Mouse (Mus musculus): ENCODE measurements around the gene Zfp598.
"Not testable (repeated sequence)": the region's sequence is repeated elsewhere in the genome, so short reads cannot be mapped to it uniquely, and the experiment has no call there.

Zfp598 gene

GRCm38 (mm10) chr17:24721383-24721955 lies 52.0 kb downstream of the Zfp598 start:
- in situ Hi-C loops (cut with MboI, MseI): not testable (repeated sequence)

- in situ Hi-C loops (cut with MboI, MseI): no loop called here
Measured at GRCm38 (mm10) chr17:24722220-24722924, 52.9 kb downstream of the Zfp598 start.

GRCm38 (mm10) chr17:24723122-24723880 lies 53.8 kb downstream of the Zfp598 start:
- in situ Hi-C loops (cut with MboI, MseI): no loop called here

GRCm38 (mm10) chr17:24723881-24724180 lies 54.3 kb downstream of the Zfp598 start:
- in situ Hi-C loops (cut with MboI, MseI): no loop called here

- in situ Hi-C loops (cut with MboI, MseI): no loop called here
Measured at GRCm38 (mm10) chr17:24724184-24724583, 54.7 kb downstream of the Zfp598 start, which contains the start of gene Ndufb10. Gene Ndufb10, minus strand, starts transcription at chr17:24724478.

- in situ Hi-C loops (cut with MboI, MseI): no loop called here
Measured at GRCm38 (mm10) chr17:24725637-24726390, 56.3 kb downstream of the Zfp598 start.

- in situ Hi-C loops (cut with MboI, MseI): no loop called here
Measured at GRCm38 (mm10) chr17:24727618-24728017, 58.1 kb downstream of the Zfp598 start, which contains the start of gene Rpl3l. Gene Rpl3l, plus strand, starts transcription at chr17:24727820.

GRCm38 (mm10) chr17:24728184-24728583 lies 58.7 kb downstream of the Zfp598 start:
- in situ Hi-C loops (cut with MboI, MseI): no loop called here

GRCm38 (mm10) chr17:24729067-24729466 lies 59.6 kb downstream of the Zfp598 start:
- in situ Hi-C loops (cut with MboI, MseI): no loop called here

GRCm38 (mm10) chr17:24730787-24731186 lies 61.3 kb downstream of the Zfp598 start:
- in situ Hi-C loops (cut with MboI, MseI): no loop called here
